Mouse (Mus musculus) embryonic facial prominence, embryonic 11.5 days (tissue): ENCODE results near the gene Myo1e. TPM values are rescaled to one million over a fixed set of nuclear protein-coding genes. Genes with fewer than 3 reads are reported as not detected.
A peak's percentile ranks its signal among the peaks of the same experiment; 100 is the strongest.

Experiments used
- ATAC-seq: fragments of 200-750 bp; cut with Nextera tagmentation; replicated peaks from 2 replicates; pipeline ENCODE4 v1.8.0; 2017; ENCODE audit warnings: low read depth; ENCODE audit not compliant: insufficient number of reproducible peaks, low FRiP score, low TSS enrichment
- DNase-seq: peaks from one replicate; pipeline ENCODE4 v3.0.0-alpha.2; 2015; ENCODE audit warnings: low spot score
- H3K27ac ChIP-seq: fragments of 300-500 bp; sonication (generic); replicated peaks from 2 replicates; pipeline ENCODE4 v1.5.1; 2014; ENCODE audit warnings: mild to moderate bottlenecking, low read depth, low read length, control low read depth
- H3K27me3 ChIP-seq: fragments of 300-500 bp; sonication (generic); 2 replicates; pipeline ENCODE4 v1.6.1; 2014; ENCODE audit warnings: mild to moderate bottlenecking, low read length, moderate library complexity, mixed read lengths; ENCODE audit not compliant: control insufficient read depth, insufficient read depth
- H3K36me3 ChIP-seq: fragments of 300-500 bp; sonication (generic); replicated peaks from 2 replicates; pipeline ENCODE4 v1.6.1; 2014; ENCODE audit warnings: low read depth, mild to moderate bottlenecking, low read length, moderate library complexity, mixed read lengths; ENCODE audit not compliant: control insufficient read depth, insufficient read depth
- H3K4me1 ChIP-seq: fragments of 300-500 bp; sonication (generic); 2 replicates; pipeline ENCODE4 v1.6.1; 2014; ENCODE audit warnings: low read length, mixed read lengths; ENCODE audit not compliant: control insufficient read depth, insufficient read depth
- H3K4me2 ChIP-seq: fragments of 300-500 bp; sonication (generic); 2 replicates; pipeline ENCODE4 v1.6.1; 2014; ENCODE audit warnings: low read depth, mild to moderate bottlenecking, control low read depth, low read length, moderate library complexity
- H3K4me3 ChIP-seq: fragments of 300-500 bp; sonication (generic); 2 replicates; pipeline ENCODE4 v1.5.1; 2014; ENCODE audit warnings: low read depth, low read length, control low read depth
- H3K9ac ChIP-seq: fragments of 300-500 bp; sonication (generic); replicated peaks from 2 replicates; pipeline ENCODE4 v1.6.1; 2014; ENCODE audit warnings: mild to moderate bottlenecking, control low read depth, low read length
- H3K9me3 ChIP-seq: fragments of 300-500 bp; sonication (generic); replicated peaks from 2 replicates; pipeline ENCODE4 v1.6.1; 2016; ENCODE audit warnings: mild to moderate bottlenecking, low read length, inconsistent platforms, mixed read lengths; ENCODE audit not compliant: control insufficient read depth
- WGBS: fragments of 180-500 bp; shearing (Covaris S2); extraction: QIAGEN DNeasy Blood & Tissue Kit; methylation state at CpG from one replicate; pipeline ENCODE4 v1.1.7; 2014; 5-methylcytosine and 5-hydroxymethylcytosine counted together
- polyA plus RNA-seq: library from polyadenylated mRNA; unstranded; fragments of >200 nt; fragmentation: Nextera tagmentation; extraction: Ambion mirVana; gene quantifications from 2 replicates; pipeline ENCODE4 v1.2.1, GENCODE M21; 2014

The Myo1e gene
- polyA plus RNA-seq, 1 experiment from 2014 or later: 14.8 TPM

DNA sequence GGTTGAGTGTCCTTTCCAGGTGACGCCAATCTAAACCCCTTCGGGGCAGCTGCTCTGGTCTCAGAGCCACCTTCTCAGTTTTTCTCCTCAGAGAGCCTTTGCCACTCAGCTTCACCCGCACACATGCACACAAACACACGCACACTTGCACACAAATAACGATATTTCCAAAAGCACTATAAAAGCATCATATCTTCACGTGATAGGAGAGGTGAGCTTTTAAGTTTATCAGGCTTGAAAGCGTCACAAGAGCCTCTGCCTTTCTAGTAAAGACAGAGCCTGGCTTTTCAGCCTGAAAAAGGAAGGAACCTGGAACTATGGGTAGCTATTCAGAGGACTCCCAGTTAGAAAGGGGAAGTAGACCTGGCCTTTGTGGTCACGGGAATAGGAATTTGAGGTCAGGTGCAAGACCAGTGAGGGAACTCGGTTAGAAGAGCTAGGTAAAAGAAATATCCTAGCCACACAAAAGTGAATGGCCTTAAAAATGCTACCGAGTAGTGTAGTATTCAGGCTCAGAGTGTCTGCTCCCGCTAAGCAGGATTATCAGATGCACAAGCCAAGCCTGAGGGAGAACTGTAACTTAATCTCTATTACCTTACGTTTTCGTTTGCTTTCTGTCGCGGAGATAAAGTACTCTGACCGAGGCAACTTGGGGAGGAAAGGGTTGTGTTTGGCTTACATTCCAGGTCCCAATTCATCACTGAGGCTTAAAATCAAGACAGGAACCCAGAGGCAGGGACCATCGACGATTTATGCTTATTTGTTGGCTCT, 178.0 kb downstream of the Myo1e start:
- ATAC-seq (no peak), DNase-seq (no peak)
- no peak overlapping the region for H3K9ac ChIP-seq
- H3K4me3 ChIP-seq: no peak overlapping the region
- H3K9me3 ChIP-seq: no peaks in the 10 kb centered on the region
- WGBS: 83% methylated on average over 18 of the region's 18 CpGs
- no peak overlapping the region for H3K27ac ChIP-seq
- H3K36me3 ChIP-seq: no peaks in the 10 kb centered on the region
- no peak overlapping the region for H3K4me2 ChIP-seq
- H3K27me3 ChIP-seq: no peaks in the 10 kb centered on the region
- H3K4me1 ChIP-seq: no peaks in the 10 kb centered on the region

DNA sequence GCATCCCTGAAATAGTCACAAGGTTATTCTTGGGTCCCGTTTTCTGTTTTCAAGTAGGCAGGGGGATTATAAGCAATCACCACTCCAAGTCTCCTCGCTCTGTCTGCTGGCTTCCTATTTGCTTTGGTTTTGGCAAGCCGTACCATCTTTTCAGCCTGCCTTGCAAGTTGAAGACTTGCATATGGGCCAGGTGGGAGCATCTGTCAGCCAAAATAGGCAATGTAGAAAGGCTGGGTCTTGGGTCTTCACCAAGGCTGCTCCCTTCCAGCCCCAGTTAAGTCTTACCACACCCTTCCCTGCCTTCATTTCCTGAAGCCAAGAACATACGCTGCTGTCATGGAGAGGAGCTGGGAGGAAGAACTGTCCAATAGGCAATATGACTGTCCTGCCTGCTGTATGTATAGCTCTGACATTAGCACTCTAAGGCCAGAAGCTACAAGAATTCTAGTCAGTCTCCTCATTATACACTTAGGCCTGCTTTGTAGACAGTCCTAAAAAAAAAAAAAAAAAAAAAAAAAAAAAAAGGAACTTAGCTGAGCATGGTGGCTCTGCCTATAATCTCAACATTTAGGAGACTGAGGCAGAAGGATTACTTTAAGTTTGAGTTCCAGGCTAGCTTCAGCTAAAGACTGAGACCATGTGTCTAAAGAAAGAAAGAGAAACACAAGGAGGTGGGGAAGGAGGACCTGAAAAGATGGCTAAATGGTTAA, 180.4 kb downstream of the Myo1e start:
- no peak for ATAC-seq
- H3K27me3 ChIP-seq: no peaks in the 10 kb centered on the region
- H3K36me3 ChIP-seq: no peaks in the 10 kb centered on the region
- H3K4me1 ChIP-seq: no peaks in the 10 kb centered on the region
- WGBS: 90% methylated on average over 4 of the region's 4 CpGs
- no peak overlapping the region for H3K9ac ChIP-seq
- H3K9me3 ChIP-seq: no peaks in the 10 kb centered on the region
- DNase-seq: no peak
- H3K27ac ChIP-seq: no peak overlapping the region
- H3K4me2 ChIP-seq: no peak overlapping the region
- no peak overlapping the region for H3K4me3 ChIP-seq

DNA sequence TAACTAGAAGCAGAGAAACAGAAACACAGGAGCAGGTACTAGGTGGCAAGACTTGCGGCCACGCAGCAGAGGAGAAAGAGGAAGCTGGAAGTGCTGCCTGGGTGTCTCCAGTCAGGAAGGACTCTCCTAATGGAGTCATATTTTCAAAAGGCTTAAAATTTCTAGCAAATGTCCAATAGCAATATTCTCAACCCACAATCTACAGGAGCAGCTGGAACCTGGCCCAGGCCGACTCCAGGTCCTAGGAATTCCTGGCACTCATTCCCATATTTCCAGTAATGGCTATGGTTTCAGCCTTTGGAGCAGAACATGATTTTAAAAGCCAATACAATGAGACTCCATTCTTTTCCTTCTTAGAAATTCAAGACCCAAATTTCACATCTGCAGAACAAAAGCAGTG, 182.4 kb downstream of the Myo1e start:
- no peaks in the 10 kb centered on the region for H3K27me3 ChIP-seq
- no peak for ATAC-seq
- H3K36me3 ChIP-seq: no peaks in the 10 kb centered on the region
- no peak overlapping the region for H3K9ac ChIP-seq
- no peak overlapping the region for H3K27ac ChIP-seq
- no peak overlapping the region for H3K4me3 ChIP-seq
- H3K4me1 ChIP-seq: no peaks in the 10 kb centered on the region
- 87% methylated on average over 3 of the region's 3 CpGs for WGBS
- H3K4me2 ChIP-seq: no peak overlapping the region
- DNase-seq: no peak
- H3K9me3 ChIP-seq: no peaks in the 10 kb centered on the region

DNA sequence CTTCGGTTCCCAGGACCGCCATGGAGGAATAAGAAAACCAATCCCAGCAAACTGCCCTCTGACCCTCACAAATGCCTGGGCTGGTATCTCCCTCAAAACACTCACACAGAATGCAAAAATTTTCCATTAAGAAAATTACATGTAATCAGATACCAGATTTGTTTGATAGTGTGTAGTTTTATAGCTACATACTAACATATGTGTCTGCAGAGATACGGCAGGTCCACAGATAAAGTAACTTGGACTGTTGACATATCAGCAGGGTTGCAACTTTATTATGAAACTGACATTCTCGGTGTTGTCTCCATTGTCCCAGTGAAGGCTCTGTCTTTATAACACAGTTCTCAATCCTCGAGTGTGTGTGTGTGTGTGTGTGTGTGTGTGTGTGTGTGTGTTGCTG, 183.9 kb downstream of the Myo1e start:
- Histone ChIP-seq H3K27me3 (no peaks in the 10 kb centered on the region), H3K4me3 (no peak overlapping the region), H3K4me1 (no peaks in the 10 kb centered on the region), H3K27ac (no peak overlapping the region), H3K4me2 (no peak overlapping the region), H3K9ac (no peak overlapping the region), H3K9me3 (no peaks in the 10 kb centered on the region), H3K36me3 (no peaks in the 10 kb centered on the region)
- DNase-seq: no peak
- ATAC-seq: no peak
- WGBS: 86% methylated on average over 5 of the region's 5 CpGs

DNA sequence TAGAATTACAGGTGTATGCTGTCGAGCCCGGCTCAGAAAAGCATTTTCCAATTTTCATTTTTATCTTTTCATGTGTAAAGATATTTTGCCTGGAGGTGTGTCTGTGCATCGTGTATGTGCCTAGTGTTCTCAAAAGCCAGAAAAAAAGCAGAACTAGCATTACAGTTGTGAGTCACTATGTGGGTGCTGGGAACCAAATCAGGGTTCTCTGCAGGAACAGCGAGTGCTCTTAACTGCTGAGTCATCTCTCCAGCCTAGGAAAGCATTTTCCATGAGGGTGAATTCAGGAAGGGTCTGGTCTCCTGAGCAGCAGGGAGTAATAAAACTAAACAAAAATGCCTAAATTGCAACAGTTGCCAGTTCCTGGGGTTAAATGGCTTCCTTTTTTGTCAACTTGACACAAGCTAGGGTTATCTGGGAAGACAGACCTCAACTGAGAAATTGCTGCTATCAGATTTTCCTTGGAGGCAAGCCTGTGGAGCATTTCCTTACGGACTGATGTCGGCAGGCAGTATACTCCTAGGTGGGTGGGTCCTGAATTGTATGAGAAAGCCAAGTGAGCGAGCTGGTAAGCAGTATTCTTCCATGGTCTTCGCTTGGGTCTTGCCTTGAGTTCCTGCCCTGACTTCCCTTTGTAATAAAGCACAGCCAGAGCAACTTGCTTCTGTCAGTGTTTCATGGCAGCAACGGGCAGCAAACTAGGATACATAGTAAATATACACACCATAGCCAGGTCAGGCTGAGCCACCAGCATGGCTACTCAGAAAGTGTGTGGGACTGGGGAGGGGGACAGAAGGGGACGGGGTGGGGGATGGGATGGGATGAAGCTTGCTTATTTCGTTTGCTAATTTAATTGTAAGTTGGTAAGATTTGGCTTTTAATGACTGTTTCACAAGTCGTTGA, 184.8 kb downstream of the Myo1e start:
- Histone ChIP-seq H3K9me3 (no peaks in the 10 kb centered on the region), H3K27me3 (no peaks in the 10 kb centered on the region), H3K4me3 (no peak overlapping the region), H3K27ac (no peak overlapping the region), H3K4me1 (no peaks in the 10 kb centered on the region), H3K36me3 (no peaks in the 10 kb centered on the region), H3K9ac (no peak overlapping the region), H3K4me2 (no peak overlapping the region)
- WGBS: 77% methylated on average over 12 of the region's 12 CpGs
- DNase-seq (no peak), ATAC-seq (no peak)

DNA sequence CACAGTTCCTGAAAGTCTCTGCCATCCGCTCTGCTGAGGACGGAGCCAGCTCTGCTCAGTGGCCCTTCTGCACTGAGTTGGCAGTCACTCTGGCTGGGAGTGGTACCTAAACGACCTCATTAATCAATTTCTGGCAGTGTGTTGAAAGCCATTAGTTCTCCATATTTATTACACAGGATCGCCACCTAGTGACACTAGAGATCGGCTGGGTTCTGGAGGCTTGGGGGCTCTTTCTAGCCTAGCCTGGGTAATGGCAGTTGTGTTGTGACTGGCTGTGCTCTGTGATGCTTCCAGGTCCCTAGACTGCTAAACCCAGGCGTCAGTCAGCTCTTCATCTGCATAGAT, 185.4 kb downstream of the Myo1e start:
- H3K27ac ChIP-seq: no peak overlapping the region
- no peaks in the 10 kb centered on the region for H3K36me3 ChIP-seq
- DNase-seq (peak; percentile 67), ATAC-seq (no peak)
- no peaks in the 10 kb centered on the region for H3K9me3 ChIP-seq
- H3K27me3 ChIP-seq: no peaks in the 10 kb centered on the region
- no peak overlapping the region for H3K4me3 ChIP-seq
- H3K9ac ChIP-seq: no peak overlapping the region
- WGBS: 26% methylated on average over 6 of the region's 6 CpGs
- no peaks in the 10 kb centered on the region for H3K4me1 ChIP-seq
- no peak overlapping the region for H3K4me2 ChIP-seq

DNA sequence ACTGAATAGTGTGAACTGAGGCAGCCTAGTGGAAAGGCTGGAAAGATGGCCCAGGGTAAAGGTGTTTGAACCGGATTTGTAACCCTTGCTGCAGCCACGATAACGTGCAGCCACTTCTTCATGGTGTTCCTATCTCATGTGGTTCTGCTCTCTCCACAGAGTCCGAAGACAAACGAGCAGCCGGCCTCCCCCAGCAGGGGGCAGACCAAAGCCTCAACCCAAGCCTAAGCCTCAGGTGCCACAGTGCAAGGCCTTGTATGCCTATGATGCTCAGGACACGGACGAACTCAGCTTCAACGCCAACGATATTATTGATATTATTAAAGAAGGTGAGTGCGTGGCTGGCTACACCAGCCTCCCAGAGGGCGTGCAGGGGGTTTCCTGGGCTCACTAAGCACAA, 188.5 kb downstream of the Myo1e start:
- Histone ChIP-seq H3K27me3 (no peaks in the 10 kb centered on the region), H3K9me3 (no peaks in the 10 kb centered on the region), H3K4me2 (no peak overlapping the region), H3K27ac (no peak overlapping the region), H3K36me3 (no peaks in the 10 kb centered on the region), H3K9ac (no peak overlapping the region), H3K4me3 (no peak overlapping the region), H3K4me1 (no peaks in the 10 kb centered on the region)
- WGBS: 84% methylated on average over 12 of the region's 12 CpGs
- ATAC-seq (no peak), DNase-seq (peak; percentile 11)

DNA sequence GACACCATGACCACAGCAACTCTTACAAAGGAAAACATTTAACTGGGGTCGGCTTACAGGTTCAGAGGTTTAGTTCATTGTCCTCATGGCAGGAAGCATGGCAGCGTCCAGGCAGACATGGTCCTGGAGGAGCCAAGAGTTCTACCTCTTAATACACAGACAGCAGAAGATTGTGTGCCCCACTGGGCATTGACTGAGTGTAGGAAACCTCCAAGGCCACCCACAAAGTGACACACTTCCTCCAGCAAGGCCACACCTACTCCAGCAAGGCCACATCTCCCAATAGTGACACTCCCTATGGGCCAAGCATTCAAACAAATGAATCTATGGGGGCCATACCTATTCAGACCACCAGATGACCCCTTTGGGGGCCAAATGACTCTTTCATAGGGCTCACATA, 188.9 kb downstream of the Myo1e start:
- no peaks in the 10 kb centered on the region for H3K4me1 ChIP-seq
- no peaks in the 10 kb centered on the region for H3K36me3 ChIP-seq
- no peak overlapping the region for H3K9ac ChIP-seq
- DNase-seq (no peak), ATAC-seq (no peak)
- no peak overlapping the region for H3K27ac ChIP-seq
- no peaks in the 10 kb centered on the region for H3K9me3 ChIP-seq
- H3K4me2 ChIP-seq: no peak overlapping the region
- H3K4me3 ChIP-seq: no peak overlapping the region
- H3K27me3 ChIP-seq: no peaks in the 10 kb centered on the region
- WGBS: 85% methylated on average over 2 of the region's 2 CpGs
